Mouse (Mus musculus): Measurements from ENCODE around the gene Lck. TPM values are rescaled to one million over a fixed set of nuclear protein-coding genes. Genes with fewer than 3 reads are reported as not detected.
"Not testable (repeated sequence)": the region's sequence is repeated elsewhere in the genome, so short reads cannot be mapped to it uniquely, and the experiment has no call there.

The Lck gene
- total RNA-seq, 1 experiment from 2014 or later, result 27.1 TPM

DNA sequence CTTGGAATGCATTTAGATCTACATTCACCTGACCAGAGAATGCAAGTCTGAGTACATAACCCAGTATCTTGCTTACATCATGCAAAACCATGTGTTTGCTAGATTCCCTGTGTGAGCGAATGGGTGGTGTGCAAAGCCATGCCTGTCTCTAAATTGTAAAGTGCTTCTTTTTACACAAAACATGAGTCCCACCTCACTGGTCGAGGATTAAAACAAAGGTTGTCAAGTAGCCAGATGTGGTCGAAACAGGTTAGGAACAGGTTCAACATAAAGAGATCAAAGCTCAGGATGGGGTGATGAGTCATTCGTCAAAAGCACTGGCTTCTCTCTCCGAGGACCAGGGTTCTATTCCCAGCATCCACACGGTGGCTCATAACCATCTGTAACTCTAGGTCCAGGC, 8.3 kb downstream of the Lck start:
- no peak for ATAC-seq (replicated peaks in 1 of 2; ENCODE audit: insufficient read depth in 1 of 2, low FRiP score in 2 of 2, low TSS enrichment in 1 of 2, low read depth in 1 of 2, poor library complexity in 2 of 2, severe bottlenecking in 2 of 2)

DNA sequence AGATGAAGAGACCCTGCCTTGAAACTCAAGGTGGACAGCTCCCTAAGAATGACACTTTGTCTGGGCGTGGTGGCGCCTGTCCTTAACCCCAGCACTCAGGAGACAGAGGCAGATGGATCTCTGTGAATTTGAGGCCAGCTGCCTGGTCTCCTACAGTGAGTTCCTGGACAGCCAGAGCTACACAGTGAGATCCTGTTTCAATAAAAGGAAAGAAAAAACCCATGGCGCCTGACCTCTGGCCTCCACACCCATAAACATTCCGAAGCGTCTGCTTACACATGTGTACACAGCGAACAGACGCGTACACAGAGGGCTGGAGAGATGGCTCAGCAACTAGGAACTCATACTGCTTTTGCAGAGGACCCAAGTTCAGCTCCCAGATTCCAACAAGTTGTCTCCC, 9.7 kb downstream of the Lck start:
- no peak for ATAC-seq (replicated peaks in 1 of 2; ENCODE audit: insufficient read depth in 1 of 2, low FRiP score in 2 of 2, low TSS enrichment in 1 of 2, low read depth in 1 of 2, poor library complexity in 2 of 2, severe bottlenecking in 2 of 2)

DNA sequence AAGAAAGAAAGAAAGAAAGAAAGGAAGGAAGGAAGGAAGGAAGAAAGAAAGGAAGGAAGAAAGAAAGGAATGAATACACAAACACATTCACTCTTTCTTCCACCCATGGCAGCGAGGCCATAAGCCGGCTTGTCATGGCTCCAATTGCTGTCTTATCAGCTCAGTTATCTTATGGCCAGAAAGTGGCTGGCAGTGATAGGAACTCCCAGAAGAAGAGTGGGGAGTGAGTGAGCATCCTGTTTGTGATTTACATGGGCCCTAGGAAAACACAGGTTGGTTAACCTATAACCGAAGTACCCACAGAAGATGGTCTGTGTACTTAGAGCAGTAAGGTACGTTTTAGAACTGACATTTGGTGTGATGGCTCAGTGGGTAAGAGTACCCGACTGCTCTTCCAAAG, 12.3 kb downstream of the Lck start:
- no peak for ATAC-seq (replicated peaks in 1 of 2; ENCODE audit: insufficient read depth in 1 of 2, low FRiP score in 2 of 2, low TSS enrichment in 1 of 2, low read depth in 1 of 2, poor library complexity in 2 of 2, severe bottlenecking in 2 of 2)

DNA sequence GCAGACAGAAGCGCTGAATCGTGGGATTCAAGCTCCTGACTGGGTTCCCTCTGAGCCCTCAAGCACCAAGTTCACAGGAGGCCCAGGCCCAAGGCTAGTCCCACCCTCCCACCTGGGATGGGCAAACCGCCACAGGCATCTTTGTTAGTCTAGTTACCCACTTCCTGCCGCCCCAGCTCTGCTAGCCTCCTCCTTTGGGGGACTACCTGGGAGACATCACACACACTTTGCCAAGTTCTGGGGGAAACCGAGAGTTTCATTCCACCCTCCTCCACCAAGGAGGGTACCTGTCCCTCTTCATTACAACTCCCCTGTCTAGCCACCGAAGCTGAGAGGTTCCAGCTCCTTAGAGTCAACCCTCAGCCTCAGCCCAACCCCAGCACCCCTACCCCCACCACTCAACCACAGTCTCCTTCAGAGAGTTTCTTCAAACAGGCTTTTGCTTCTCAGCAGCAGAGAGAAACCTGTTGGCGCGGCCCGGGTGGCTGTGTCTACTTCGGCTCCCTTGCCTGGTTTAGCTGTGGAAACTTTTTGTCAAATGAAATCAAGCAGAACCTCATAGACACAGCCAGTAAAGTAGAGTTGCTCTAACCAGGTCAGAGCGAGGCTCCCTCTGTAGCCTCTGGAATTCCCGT, 15.0 kb downstream of the Lck start:
- peak in 1 of 2 experiments; percentile 28; a peak in 1 of 4 replicates for ATAC-seq (replicated peaks in 1 of 2; ENCODE audit: insufficient read depth in 1 of 2, low FRiP score in 2 of 2, low TSS enrichment in 1 of 2, low read depth in 1 of 2, poor library complexity in 2 of 2, severe bottlenecking in 2 of 2)

DNA sequence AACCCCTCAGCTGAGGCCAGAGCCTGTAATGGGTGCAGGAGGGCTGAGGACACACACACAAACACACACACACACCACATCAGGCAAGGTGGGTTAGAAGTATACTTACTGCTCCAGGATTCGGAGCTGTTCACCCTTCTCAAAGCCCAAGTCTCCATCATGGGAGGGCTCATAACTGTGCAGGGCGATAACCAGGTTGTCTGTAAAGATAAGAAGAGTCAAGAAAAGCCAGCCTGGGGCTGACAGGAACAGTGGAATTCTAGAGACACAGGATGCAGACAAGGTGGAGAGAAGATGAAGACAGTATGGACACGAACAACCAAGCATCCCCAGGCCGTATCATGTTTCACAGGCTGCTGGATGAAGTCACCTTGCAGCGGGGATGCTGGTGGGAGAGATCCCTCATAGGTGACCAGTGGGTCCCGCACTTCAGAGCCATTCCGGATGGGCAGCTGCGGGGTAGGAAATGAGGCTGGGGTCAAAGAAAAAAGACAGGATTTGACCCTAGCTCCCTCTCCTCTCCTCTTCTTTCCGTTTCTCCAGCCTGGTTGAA, 16.1 kb downstream of the Lck start:
- ATAC-seq (replicated peaks in 1 of 2; ENCODE audit: insufficient read depth in 1 of 2, low FRiP score in 2 of 2, low TSS enrichment in 1 of 2, low read depth in 1 of 2, poor library complexity in 2 of 2, severe bottlenecking in 2 of 2), result no peak

DNA sequence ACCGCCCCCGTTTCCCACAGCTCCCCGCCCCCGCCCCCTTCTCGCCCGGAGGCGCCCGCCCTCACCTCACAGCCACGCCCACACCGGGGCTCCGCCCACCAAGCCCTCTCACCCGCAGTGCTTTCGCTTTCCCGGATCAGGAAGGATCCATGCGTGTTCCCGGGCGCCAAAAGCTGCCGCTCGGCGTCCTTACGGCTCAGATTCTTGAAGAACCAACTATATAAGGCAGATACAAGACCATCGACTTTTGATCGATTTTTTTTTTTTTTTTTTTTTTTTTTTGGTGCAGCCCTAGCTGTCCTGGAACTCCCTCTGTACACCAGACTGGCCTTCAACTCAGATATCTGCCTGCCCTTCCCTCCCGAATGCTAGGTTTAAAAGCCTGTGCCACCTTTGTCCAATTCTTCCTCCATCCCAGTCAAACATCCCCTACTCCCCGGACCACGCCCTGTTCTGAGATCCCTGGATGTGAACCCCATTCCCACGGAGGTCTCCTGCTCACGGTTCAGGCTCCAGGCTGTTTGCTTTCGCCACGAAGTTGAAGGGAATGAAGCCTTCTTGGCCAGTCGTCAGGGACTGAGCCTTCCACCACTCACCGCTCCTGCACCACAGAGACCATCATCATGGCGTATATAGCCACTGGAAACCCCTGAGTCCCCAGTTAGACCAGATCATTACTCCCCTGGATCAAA, 16.8 kb downstream of the Lck start:
- ATAC-seq (replicated peaks in 1 of 2; ENCODE audit: insufficient read depth in 1 of 2, low FRiP score in 2 of 2, low TSS enrichment in 1 of 2, low read depth in 1 of 2, poor library complexity in 2 of 2, severe bottlenecking in 2 of 2), result peak; percentile 80 to 85

DNA sequence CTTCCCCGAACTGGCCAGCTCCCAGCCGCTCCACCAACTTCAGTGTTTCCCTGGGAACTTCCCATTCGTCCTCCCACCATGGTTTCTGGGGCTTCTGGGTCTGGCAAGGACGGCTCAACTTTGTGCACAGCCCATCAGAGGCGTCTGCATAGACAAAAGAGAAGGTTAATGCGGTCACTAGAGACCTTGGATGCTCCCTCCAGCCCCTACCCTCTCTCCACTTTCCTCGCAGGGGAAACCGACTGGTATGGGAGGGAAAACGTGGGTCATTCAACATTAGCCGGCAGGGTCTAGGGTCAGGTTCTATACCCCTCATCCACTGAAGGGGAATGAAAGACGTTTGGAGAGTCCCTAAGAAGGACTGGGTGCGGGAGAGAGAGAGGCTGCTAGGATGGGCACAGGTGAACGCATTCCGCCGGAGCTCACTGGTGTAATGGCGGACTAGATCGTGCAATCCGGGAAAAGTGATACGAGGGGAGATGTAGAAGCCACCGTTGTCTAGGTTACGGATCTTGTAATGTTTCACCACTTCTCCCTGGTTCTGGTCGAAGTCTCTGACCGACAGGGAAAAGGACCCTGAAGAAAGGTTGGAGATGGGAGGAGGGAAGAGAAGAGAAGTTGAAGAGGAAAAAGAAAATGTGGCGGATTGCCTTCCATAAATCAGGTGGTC, 17.4 kb downstream of the Lck start:
- peak in 1 of 2 experiments; percentile 30; a peak in 2 of 4 replicates for ATAC-seq (replicated peaks in 1 of 2; ENCODE audit: insufficient read depth in 1 of 2, low FRiP score in 2 of 2, low TSS enrichment in 1 of 2, low read depth in 1 of 2, poor library complexity in 2 of 2, severe bottlenecking in 2 of 2)

DNA sequence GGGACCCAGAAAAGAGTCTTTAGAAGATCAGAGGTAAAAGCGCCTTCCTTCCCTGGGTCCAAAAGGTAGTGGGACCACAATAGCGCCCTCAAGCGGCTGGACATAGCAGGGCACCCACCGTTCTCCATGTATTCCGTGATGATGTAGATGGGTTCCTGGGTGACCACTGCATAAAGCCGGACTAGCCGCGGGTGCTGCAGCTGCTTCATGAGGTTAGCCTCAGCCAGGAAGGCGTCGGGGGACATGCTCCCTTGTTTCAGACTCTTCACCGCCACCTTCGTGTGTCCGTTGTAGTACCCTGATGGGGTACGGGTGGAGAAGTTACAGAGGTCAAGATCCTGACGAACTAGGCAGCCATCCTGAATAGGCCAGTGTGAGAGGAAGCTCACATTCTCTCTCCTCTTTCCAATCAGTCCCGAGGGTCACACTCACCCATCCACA, 18.0 kb downstream of the Lck start:
- ATAC-seq (replicated peaks in 1 of 2; ENCODE audit: insufficient read depth in 1 of 2, low FRiP score in 2 of 2, low TSS enrichment in 1 of 2, low read depth in 1 of 2, poor library complexity in 2 of 2, severe bottlenecking in 2 of 2), result peak; percentile 40 to 55; a peak in 2 of 4 replicates

DNA sequence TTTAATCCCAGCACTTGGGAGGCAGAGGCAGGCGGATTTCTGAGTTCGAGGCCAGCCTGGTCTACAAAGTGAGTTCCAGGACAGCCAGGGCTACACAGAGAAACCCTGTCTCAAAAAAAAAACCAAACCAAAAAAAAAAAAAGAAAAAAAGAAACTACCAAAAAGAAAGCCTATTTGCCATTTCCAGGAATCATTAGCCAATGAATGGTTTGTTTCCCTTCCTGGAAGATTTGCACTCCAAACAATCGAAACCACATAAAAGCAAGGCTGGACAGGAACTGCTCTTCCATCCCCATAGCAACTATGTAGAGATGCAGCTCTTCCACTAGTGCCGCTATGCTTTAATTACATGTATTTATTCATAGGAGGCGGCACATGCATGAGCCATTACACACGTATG, 18.9 kb downstream of the Lck start:
- ATAC-seq (replicated peaks in 1 of 2; ENCODE audit: insufficient read depth in 1 of 2, low FRiP score in 2 of 2, low TSS enrichment in 1 of 2, low read depth in 1 of 2, poor library complexity in 2 of 2, severe bottlenecking in 2 of 2), result not testable (repeated sequence)

DNA sequence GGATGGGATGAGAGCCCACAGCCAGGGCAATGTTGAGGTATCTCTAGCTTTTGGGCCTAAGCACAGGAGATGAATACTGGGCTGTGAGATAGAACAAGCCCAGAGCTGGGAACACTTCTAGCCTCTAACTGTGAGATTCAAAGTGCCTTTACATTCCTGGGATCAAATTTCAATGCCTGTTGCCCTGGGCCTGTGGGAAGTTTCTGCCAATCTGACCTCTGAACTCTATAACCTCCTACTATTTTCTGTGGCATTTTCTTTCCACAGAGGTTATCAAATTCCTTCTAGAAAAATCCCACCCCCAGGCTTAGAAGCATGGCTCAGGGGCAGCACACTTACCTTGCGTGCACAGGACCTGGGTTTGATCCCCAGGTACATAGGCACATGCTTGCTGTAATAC, 23.1 kb downstream of the Lck start:
- no peak for ATAC-seq (replicated peaks in 1 of 2; ENCODE audit: insufficient read depth in 1 of 2, low FRiP score in 2 of 2, low TSS enrichment in 1 of 2, low read depth in 1 of 2, poor library complexity in 2 of 2, severe bottlenecking in 2 of 2)

DNA sequence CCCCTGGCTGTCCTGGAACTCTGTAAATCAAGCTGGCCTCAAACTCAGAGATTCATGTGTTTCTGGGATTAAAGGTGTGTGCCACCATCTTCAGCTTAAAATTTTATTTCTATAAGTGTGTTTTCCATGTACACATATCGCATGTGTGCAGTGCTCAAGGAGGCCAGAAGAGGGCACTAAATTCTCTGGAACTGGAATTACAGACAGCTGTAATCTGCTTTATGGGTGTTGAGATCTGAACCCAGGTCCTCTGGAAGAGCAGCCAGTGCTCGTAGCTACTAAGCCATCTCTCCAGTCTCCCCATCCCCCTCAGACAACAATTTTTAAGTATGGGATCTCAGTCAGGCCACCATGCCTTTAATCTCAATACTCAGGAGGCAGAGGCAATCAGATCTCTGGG, 24.1 kb downstream of the Lck start:
- ATAC-seq (replicated peaks in 1 of 2; ENCODE audit: insufficient read depth in 1 of 2, low FRiP score in 2 of 2, low TSS enrichment in 1 of 2, low read depth in 1 of 2, poor library complexity in 2 of 2, severe bottlenecking in 2 of 2), result no peak; a peak in 1 of 4 replicates

DNA sequence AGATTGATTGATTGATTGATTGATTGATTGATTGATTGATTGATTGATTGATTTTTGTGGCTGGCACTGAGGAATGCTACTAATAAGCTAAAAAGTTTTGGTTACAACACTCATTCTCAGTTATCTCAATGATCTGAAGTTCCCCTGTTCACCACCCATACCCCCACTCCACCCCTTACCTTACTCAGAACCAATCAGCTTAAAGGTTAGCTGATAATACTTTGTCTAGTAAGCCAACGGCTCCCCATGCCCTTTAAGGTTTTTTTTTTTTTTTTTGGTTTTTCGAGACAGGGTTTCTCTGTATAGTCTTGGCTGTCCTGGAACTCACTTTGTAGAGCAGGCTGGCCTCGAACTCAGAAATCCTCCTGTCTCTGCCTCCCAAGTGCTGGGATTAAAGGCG, 25.8 kb downstream of the Lck start:
- ATAC-seq (replicated peaks in 1 of 2; ENCODE audit: insufficient read depth in 1 of 2, low FRiP score in 2 of 2, low TSS enrichment in 1 of 2, low read depth in 1 of 2, poor library complexity in 2 of 2, severe bottlenecking in 2 of 2), result not testable (repeated sequence)

DNA sequence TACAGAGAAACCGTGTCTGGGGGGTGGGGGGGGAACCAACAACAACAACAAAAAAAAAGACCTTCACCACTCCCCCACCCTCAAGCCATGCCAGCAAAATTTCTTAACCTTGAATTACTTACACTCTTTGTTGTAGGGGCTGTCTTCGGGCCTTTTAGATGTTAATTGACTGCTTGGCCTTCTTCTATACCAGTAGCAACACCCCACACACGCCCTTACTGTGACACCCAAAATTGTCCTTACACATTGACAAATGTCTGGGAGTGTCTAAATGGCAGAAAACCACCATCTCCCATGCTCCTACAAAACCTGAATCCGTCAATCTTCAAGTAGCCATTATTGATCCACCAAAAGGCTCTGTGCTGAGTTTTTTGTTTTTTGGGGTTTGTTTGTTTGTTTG, 29.3 kb downstream of the Lck start:
- ATAC-seq (replicated peaks in 1 of 2; ENCODE audit: insufficient read depth in 1 of 2, low FRiP score in 2 of 2, low TSS enrichment in 1 of 2, low read depth in 1 of 2, poor library complexity in 2 of 2, severe bottlenecking in 2 of 2), result no peak

DNA sequence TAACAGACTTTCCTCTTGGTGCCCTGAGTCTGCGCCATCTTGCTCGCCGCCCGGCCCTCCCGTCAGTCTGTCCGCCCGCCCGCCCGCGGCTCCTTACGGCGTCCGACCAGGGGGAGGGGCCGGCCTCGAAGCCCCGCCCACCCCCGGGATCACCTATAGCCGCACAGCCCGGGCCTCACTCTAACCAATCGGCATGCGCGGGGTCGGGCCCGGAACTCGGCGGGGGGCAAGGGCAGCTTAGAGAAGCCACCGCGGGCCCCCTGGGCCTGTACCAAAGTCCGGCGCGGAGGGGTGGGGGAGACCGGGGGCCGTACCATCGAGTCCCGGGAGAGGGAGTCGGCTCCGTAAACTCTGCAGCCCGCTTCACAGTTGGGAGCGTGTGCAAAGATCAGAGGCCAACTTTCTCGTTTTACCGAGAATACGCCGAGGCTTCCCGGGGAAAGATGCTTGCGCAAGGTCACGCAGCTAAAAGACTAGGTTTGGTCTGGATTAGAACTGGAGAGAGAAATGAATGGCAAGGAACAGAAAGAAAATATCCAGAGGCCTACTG, 30.8 kb downstream of the Lck start, which contains the start of gene Hdac1:
Gene Hdac1 (minus strand): TSS at position 122 of the 550 bp plus-strand sequence.
- ATAC-seq (replicated peaks in 1 of 2; ENCODE audit: insufficient read depth in 1 of 2, low FRiP score in 2 of 2, low TSS enrichment in 1 of 2, low read depth in 1 of 2, poor library complexity in 2 of 2, severe bottlenecking in 2 of 2), result peak; percentile 96

DNA sequence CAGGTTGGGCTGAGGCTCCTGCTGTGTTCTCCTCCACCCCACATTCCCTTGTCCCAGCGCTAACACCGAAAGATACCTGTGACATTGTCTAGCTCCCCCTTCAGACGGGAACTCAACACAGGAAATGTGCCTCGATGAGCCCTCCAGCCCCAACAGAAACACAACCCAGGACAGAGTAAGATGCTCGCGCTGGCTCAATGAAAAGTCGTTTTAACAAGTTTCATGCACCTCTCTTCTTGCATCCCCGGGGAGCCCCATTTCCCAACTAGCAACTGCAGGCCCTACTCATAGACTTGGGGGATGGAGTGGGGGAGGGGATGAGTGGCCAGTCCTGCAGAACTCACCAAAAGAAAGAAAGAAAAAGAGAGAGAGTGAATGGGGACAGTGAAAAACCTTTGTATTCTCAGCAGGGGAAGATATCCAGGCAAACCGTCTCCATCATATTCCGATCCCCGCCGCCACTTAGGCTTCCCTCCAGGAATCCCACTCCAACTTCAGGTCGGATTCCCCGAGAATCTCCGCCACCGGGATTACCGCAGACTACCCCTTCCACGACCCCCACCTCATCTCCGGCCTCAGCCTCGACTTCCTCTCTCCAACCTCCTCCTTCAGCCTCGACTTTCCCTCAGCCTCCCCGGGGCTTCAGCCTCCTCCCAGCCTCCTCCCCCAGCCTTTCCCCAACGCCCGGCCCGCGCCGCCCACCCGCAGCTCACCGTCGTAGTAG, 31.4 kb downstream of the Lck start:
- no peak for ATAC-seq (replicated peaks in 1 of 2; ENCODE audit: insufficient read depth in 1 of 2, low FRiP score in 2 of 2, low TSS enrichment in 1 of 2, low read depth in 1 of 2, poor library complexity in 2 of 2, severe bottlenecking in 2 of 2)

DNA sequence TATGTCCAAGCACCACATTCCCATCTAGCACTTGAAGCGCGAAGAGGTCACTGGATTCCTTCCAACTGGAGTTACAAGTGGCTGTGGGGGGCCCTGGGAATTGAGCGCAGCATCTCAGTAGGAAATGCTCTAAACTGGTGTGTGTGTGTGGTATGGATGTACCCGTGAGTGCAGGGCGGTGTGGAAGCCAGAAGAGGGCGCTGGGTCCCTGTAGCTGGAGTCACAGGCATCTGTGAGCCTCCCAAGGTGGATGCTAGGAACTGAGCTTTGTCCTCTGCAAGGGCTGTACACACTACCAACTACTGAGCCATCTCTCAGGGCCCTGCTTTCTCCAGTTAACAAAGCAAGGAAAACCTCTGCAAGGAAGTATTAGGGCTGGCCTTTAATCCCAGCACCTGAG, 33.4 kb downstream of the Lck start:
- ATAC-seq (replicated peaks in 1 of 2; ENCODE audit: insufficient read depth in 1 of 2, low FRiP score in 2 of 2, low TSS enrichment in 1 of 2, low read depth in 1 of 2, poor library complexity in 2 of 2, severe bottlenecking in 2 of 2), result no peak

DNA sequence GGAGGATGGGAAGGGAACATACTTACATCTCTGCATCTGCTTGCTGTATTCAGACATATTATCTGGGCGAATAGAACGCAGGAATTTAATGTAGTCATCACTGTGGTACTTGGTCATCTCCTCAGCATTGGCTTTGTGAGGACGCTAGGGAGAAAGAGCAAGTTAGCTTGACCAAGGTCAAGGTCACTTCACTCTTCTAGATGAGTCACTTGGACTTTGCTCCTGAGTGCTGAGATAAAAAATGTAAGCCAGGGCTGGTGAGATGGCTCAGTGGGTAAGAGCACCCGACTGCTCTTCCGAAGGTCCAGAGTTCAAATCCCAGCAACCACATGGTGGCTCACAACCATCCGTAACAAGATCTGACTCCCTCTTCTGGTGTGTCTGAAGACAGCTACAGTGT, 44.5 kb downstream of the Lck start:
- ATAC-seq (replicated peaks in 1 of 2; ENCODE audit: insufficient read depth in 1 of 2, low FRiP score in 2 of 2, low TSS enrichment in 1 of 2, low read depth in 1 of 2, poor library complexity in 2 of 2, severe bottlenecking in 2 of 2), result not testable (repeated sequence)

Measured in hematopoietic stem cell, adult 5-6 weeks (primary cell).